Mouse (Mus musculus): ENCODE data around the gene Olfr625-ps1.
"Not testable (repeated sequence)": the region's sequence is repeated elsewhere in the genome, so short reads cannot be mapped to it uniquely, and the experiment has no call there.

Olfr625-ps1 gene

DNA sequence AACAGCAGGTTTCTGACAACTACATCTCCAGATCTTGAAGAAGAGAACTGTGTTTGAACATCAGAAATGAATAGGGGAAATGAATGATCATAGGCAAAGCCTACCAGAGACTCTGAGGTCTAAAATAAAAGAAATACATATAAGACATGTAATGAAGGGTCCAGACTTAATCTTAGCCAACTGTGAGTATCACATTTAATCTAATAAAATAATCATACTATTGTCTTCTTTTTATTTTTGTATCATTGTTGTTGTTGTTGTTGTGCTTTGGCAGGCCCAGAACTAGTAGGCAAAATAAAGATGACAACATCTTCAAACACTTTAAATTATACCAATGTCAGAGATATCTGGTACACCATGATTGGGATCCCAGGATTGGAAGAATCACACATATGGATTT is at the start of gene Olfr625-ps1:
TSS of gene Olfr625-ps1 (plus strand) at position 301 of the 400 bp plus-strand sequence.
- DNase-seq (ENCODE audit: inconsistent ontology term) = no peak

DNA sequence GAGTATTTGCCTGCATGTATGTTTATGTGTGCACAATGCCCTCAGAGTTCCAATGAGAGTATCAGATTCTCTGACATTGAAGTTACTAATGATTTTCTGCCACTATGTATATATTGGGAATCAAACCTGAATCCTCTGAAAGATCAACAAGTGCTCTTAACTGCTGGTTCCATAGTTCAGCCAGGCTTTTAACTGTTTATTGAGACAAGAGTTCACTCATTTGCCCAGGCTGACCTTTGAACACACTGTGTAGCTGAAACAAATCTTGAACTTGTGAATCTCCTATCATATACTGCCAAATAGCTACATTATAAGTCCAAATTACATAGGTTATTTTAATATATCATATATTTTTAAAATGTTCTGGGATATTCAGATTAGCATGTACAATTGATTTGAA is 45.7 kb upstream of the Olfr625-ps1 start:
- no peak for DNase-seq (ENCODE audit: inconsistent ontology term)

DNA sequence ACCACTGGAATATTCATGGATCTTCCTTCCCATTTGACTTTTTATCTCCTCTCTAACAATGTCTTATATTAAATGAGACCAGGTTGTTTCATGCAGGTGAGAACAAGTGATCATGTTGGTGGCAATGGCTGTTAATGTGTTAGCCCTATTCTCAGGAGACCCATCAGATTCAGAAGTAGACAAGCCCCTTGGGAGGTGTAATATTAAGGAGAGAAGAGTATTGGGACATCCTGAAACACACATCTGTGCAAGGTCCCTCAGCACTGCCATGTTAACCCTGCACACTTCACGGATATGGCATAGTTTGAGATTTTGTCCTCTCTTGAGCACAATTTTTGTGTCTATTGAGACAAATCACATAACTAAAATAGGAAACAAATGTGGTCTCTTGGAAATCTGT is 39.9 kb upstream of the Olfr625-ps1 start, which contains the start of gene Olfr622:
TSS of gene Olfr622 (minus strand) at position 101 of the 400 bp plus-strand sequence.
- no peak for DNase-seq (ENCODE audit: inconsistent ontology term)

- no peak for DNase-seq (ENCODE audit: inconsistent ontology term)
Measured at GRCm38 (mm10) chr7:103644070-103644469, 38.5 kb upstream of the Olfr625-ps1 start.

- no peak for DNase-seq (ENCODE audit: inconsistent ontology term)
Measured at GRCm38 (mm10) chr7:103663598-103663997, 18.9 kb upstream of the Olfr625-ps1 start, which contains the start of gene Olfr623. TSS of gene Olfr623 (minus strand) at chr7:103663698.

- DNase-seq (ENCODE audit: inconsistent ontology term) = no peak
Measured at GRCm38 (mm10) chr7:103671091-103671490, 11.4 kb upstream of the Olfr625-ps1 start, which contains the start of gene Olfr624. TSS of gene Olfr624 (minus strand) at chr7:103671191.

- DNase-seq (ENCODE audit: inconsistent ontology term) = no peak
Measured at GRCm38 (mm10) chr7:103699469-103699868, 16.9 kb downstream of the Olfr625-ps1 start.

DNA sequence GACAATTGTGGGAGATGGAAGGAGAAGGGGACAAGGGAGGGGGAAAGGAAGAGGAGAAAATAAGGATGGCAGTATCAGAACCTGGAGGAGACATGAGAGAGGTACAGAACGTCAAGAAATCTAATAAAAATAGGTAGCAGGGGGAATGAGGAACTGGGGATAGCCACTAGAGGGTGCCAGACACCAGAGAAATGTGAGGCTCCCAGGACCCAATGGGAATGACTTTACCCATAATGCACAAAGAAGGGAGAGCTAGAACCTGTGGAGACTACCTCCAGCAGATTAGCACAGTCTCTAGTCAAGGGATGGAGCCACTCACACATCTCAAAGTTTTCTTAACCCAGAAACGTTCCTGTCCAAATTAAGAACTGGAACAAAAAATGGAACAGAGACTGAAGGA is 29.5 kb downstream of the Olfr625-ps1 start:
- DNase-seq (ENCODE audit: inconsistent ontology term) = no peak

- no peak for DNase-seq (ENCODE audit: inconsistent ontology term)
Measured at GRCm38 (mm10) chr7:103714371-103714770, 31.9 kb downstream of the Olfr625-ps1 start, which contains the start of gene Olfr243. TSS of gene Olfr243 (plus strand) at chr7:103714671.

DNA sequence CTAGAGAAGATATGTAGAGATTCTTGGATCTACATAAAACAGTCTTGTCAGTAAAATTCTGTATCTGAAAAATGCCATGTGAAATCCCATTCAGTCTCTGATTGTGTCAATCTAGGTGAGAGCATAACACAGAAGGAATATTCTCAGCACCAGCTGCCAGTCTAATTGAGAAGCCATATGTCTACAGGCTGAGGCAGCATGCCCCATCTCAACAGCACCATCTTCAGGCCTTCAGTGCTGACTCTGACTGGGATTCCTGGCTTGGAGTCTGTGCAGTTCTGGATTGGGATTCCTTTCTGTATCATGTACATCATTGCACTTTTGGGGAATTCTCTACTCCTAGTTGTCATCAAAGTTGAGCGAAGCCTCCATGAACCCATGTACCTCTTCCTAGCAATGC is 33.9 kb downstream of the Olfr625-ps1 start:
- DNase-seq (ENCODE audit: inconsistent ontology term) = not testable (repeated sequence)

GRCm38 (mm10) chr7:103730074-103730473 is 47.6 kb downstream of the Olfr625-ps1 start, which contains the start of gene Olfr628:
TSS of gene Olfr628 (plus strand) at chr7:103730374.
- DNase-seq (ENCODE audit: inconsistent ontology term) = no peak
